Mouse (Mus musculus): ENCODE data around the gene Gapdhs. TPM values are rescaled to one million over a fixed set of nuclear protein-coding genes. Genes with fewer than 3 reads are reported as not detected.
A peak's percentile ranks its signal among the peaks of the same experiment; 100 is the strongest.
"Not testable (repeated sequence)": the region's sequence is repeated elsewhere in the genome, so short reads cannot be mapped to it uniquely, and the experiment has no call there.

Gene Gapdhs
- polyA plus RNA-seq, 1 experiment from 2014 or later: 0.59 TPM

DNA sequence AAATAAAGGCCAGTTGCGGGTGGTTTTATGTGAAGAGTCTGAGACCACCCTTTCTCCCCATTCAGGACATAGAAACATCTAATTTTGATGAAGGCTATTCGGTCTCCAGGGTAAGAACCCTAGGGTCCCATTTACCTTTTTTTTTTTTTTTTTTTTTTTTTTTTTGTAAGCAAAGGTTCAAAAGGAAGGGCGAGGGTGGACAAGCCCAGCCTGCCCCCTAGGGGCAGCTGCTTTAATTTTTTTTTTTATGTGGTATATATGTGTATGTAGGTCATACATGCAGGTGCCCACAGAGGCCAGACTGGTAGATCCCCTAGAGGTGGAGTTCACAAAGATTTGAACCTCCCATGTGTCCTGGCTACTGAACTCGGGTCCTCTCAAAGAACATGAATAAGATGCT lies 22.9 kb upstream of the Gapdhs start:
- peaks cover 19% of the 10 kb centered on the region for H3K27me3 ChIP-seq (replicated peaks; ENCODE audit: low read depth, poor library complexity, severe bottlenecking)
- WGBS: 85% methylated on average over 4 of the region's 4 CpGs
- DNase-seq (ENCODE audit: low spot score): no peak
- no peaks in the 10 kb centered on the region for H3K9me3 ChIP-seq
- no peaks in the 10 kb centered on the region for H3K36me3 ChIP-seq (replicated peaks)
- H3K27ac ChIP-seq (replicated peaks): no peak overlapping the region
- H3K4me3 ChIP-seq: no peak overlapping the region
- peaks cover 8% of the 10 kb centered on the region; the same call in 1 of the 2 replicates for H3K4me1 ChIP-seq

DNA sequence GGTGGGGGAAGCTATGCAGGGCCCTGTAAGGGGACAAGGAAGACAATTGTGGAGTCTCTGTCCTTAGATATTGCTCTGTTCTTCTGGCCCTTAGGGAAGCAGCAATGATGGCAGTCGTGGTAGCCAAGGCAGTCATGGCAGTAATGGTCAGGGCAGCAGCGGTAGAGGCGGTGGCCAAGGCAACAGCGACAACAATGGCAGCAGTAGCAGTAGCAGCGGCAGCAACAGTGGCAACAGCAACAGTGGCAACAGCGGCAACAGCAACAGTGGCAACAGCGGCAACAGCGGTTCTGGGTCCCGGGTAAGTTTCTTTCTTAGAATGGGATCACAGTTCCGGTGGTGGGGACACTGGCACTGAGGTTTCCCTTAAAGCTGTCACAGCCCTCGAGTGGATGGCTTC lies 21.7 kb upstream of the Gapdhs start:
- 45% methylated on average over 11 of the region's 11 CpGs for WGBS
- no peaks in the 10 kb centered on the region for H3K36me3 ChIP-seq (replicated peaks)
- no peaks in the 10 kb centered on the region for H3K9me3 ChIP-seq
- peaks cover 19% of the 10 kb centered on the region for H3K27me3 ChIP-seq (replicated peaks; ENCODE audit: low read depth, poor library complexity, severe bottlenecking)
- DNase-seq (ENCODE audit: low spot score): no peak
- no peak overlapping the region for H3K27ac ChIP-seq (replicated peaks)
- H3K4me3 ChIP-seq: peak overlapping the region; percentile 21; the same call in 1 of the 2 replicates
- peaks cover 8% of the 10 kb centered on the region; the same call in 1 of the 2 replicates for H3K4me1 ChIP-seq

DNA sequence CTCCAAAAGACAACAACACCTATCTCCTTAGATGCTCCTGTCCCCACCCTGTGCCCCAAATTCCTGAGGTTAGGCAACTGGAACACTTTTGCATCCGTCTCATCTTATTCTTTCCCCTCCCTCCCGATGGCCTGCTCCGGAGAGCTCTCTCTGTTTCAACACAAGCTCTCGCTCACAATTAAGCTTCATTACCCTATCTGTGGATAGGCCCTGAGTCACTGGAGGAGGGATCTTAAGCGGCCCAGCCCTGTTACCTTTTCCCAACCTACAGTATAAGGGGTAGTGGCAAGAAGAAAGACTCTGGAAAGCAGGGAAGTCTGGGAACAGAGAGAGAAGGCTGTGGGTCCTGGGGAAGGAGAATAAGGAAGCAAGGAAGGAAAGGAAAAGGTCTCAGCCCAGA lies 20.0 kb upstream of the Gapdhs start, which contains the start of gene Dmkn:
Gene Dmkn, plus strand, starts transcription at position 301 of the 400 bp plus-strand sequence.
- DNase-seq (ENCODE audit: low spot score): no peak
- H3K27ac ChIP-seq (replicated peaks): no peak within 1 kb of the TSS
- H3K36me3 ChIP-seq (replicated peaks): no peaks in the 10 kb centered on the region
- H3K4me1 ChIP-seq: peaks cover 8% of the 10 kb centered on the region; the same call in 1 of the 2 replicates
- 37% methylated on average over 5 of the region's 5 CpGs for WGBS
- H3K27me3 ChIP-seq (replicated peaks; ENCODE audit: low read depth, poor library complexity, severe bottlenecking): peaks cover 19% of the 10 kb centered on the region
- no peaks in the 10 kb centered on the region for H3K9me3 ChIP-seq
- H3K4me3 ChIP-seq: no peak within 1 kb of the TSS

DNA sequence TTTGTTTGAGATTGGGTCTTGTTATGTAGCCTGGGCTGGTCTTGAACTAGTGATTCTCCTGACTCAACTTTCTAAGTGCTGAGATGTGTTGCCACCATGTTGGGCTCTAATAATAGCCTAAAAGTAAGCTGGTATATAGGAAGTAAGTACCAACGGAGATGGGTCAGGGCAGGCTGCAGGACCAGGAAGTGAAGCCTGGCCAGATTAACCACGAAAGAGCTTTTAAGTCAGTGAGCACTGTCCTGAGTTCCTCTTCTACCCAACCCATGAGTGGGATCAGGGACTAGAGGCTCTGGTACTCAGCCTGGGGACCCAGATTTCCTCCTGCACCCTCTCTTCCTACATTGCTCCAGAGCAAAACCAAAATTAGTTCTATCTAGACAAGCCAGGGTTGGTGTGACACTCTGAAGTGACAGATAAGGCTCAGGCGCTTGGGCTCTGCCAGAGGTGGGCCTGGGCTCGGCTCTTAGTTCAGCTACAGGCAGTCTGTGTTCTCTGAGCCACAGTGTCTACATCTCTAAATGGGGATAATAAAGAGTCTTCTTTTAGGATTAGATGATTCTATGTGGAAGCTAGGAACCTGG lies 18.4 kb upstream of the Gapdhs start:
- DNase-seq (ENCODE audit: low spot score): no peak
- Histone ChIP-seq H3K9me3 (no peaks in the 10 kb centered on the region), H3K27me3 (replicated peaks; ENCODE audit: low read depth, poor library complexity, severe bottlenecking) (peaks cover 19% of the 10 kb centered on the region), H3K4me3 (no peak overlapping the region), H3K27ac (replicated peaks) (no peak overlapping the region), H3K4me1 (peaks cover 8% of the 10 kb centered on the region; the same call in 1 of the 2 replicates), H3K36me3 (replicated peaks) (peaks cover 1% of the 10 kb centered on the region; the same call in 1 of the 2 replicates)
- 80% methylated on average over 4 of the region's 4 CpGs for WGBS

DNA sequence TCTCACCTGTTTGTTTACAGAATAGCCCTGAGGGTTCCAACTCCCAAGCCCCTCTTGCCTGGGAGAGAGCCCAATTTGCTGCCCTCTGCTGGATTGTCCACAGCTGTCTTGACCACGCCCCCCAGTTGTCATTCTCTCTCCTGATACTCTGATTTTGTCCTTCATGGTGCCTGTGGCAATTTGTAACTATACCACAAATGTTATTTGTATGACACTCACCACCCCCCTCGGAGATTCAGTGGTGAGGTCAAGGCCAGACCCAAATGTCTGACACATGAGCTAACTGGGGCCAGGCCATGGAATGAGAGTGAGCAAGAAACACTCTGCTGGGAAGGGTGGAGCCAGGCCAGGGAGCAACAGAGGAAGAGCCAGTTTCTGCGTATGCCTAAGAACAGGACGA lies 15.4 kb upstream of the Gapdhs start:
- Histone ChIP-seq H3K9me3 (peaks cover 10% of the 10 kb centered on the region; the same call in 1 of the 2 replicates), H3K4me3 (no peak overlapping the region), H3K27me3 (replicated peaks; ENCODE audit: low read depth, poor library complexity, severe bottlenecking) (peaks cover 4% of the 10 kb centered on the region), H3K36me3 (replicated peaks) (peaks cover 26% of the 10 kb centered on the region), H3K4me1 (no peaks in the 10 kb centered on the region), H3K27ac (replicated peaks) (no peak overlapping the region)
- WGBS: 39% methylated on average over 4 of the region's 4 CpGs
- DNase-seq (ENCODE audit: low spot score): peak; percentile 47

DNA sequence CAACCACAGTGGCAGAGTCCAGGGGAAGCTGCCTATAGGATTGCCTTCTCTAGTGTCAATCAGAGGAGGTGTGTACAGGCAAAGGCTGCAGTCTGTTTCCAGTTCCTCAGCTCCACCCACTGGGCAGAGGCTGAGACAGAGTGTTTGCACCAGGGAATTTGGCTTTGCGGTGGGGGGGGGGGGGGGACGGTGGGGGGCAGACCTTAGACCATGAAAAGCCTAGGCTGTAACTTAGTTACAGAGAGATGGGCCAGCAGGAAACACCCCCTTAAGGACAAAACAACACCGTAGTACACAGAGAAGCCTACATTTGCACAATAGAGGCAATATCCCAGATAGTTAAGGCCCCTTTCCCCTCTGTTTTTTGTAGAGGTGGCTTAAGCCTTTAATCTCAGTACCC lies 13.5 kb upstream of the Gapdhs start:
- Histone ChIP-seq H3K4me1 (no peaks in the 10 kb centered on the region), H3K27me3 (replicated peaks; ENCODE audit: low read depth, poor library complexity, severe bottlenecking) (no peaks in the 10 kb centered on the region)
- 60% methylated on average over 3 of the region's 3 CpGs for WGBS

DNA sequence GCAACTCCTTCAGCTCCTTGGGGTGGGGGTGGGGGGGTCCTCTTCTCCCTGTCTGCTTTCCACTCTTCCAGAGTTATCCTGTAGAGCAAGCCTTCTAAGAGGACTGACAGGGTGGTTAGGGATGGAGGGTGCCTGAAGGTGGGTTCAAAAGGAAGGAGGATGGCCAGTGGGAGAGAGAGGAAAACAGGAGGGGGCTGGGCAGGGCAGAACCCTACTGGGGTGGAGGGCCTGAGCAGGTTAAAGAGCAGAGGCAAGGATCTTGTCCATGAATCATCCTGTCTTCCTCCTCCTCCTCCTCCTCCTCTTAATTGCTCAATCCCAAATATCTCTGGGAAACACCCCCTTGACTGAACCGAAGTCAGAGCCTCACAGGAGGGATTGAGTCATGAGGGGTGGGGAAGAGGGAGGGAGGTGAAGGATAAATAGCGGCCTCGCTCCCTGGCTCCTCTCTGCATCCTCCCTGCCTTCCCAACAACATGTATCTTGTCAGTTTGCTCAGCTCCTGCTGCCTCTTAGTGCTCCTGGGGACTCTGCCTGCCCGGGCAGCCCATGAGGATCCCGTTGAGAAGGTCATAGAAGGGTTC lies 7.7 kb upstream of the Gapdhs start, which contains the start of gene Sbsn:
Gene Sbsn, plus strand, starts transcription at position 386 of the 584 bp plus-strand sequence.
- WGBS: 79% methylated on average over 4 of the region's 5 CpGs
- H3K36me3 ChIP-seq (replicated peaks): peaks cover 33% of the 10 kb centered on the region
- no peak within 1 kb of the TSS for H3K27ac ChIP-seq (replicated peaks)
- H3K4me1 ChIP-seq: peaks cover 9% of the 10 kb centered on the region; the same call in 1 of the 2 replicates
- H3K27me3 ChIP-seq (replicated peaks; ENCODE audit: low read depth, poor library complexity, severe bottlenecking): no peaks in the 10 kb centered on the region
- DNase-seq (ENCODE audit: low spot score): no peak
- H3K4me3 ChIP-seq: no peak within 1 kb of the TSS
- peaks cover 10% of the 10 kb centered on the region; the same call in 1 of the 2 replicates for H3K9me3 ChIP-seq

More for the DNA sequence above, 13.5 kb upstream of the Gapdhs start:
- Histone ChIP-seq H3K4me3 (no peak overlapping the region), H3K9me3 (peaks cover 10% of the 10 kb centered on the region; the same call in 1 of the 2 replicates), H3K27ac (replicated peaks) (no peak overlapping the region), H3K36me3 (replicated peaks) (peaks cover 26% of the 10 kb centered on the region)
- DNase-seq (ENCODE audit: low spot score): no peak

DNA sequence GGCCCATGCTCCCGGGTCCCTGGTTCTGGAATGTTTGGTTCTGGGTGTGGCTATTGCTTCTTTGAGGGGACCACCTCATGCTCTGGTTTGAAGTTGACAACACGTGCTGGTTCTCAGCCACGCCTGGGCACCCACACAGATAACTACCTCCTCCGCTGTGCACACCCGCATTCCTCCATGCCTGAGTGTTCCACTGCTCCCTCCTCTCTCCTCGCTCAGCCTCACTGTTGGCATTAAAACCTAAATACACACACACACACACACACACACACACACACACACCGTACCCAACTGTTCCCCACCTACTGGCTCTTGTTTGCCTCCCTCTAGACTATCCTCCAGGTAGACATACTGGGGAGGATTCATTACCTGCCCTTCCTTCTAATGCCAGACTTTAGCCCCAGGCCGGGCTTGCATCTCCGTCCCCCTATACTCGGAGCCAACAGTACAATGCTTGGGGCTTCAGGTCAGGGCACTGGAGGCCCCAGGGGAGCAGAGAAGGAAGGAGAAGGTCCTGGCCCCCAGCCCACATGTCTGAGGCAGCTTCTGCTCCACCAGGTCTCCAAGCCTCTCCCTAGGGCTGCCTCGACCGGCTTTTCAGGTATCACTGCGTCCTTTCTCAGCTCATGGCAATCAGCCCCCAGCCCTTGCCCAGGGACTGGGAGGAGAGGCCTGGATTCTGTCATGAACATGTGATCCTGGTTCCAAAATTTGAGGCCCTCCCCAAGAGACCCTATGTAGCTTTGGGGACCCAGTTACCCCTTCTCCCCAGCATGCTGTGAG lies 6.5 kb upstream of the Gapdhs start:
- no peak for DNase-seq (ENCODE audit: low spot score)
- no peak overlapping the region for H3K27ac ChIP-seq (replicated peaks)
- H3K27me3 ChIP-seq (replicated peaks; ENCODE audit: low read depth, poor library complexity, severe bottlenecking): no peaks in the 10 kb centered on the region
- peaks cover 9% of the 10 kb centered on the region; the same call in 1 of the 2 replicates for H3K4me1 ChIP-seq
- peaks cover 6% of the 10 kb centered on the region; the same call in 1 of the 2 replicates for H3K9me3 ChIP-seq
- 83% methylated on average over 13 of the region's 13 CpGs for WGBS
- H3K36me3 ChIP-seq (replicated peaks): peaks cover 21% of the 10 kb centered on the region
- no peak overlapping the region for H3K4me3 ChIP-seq

DNA sequence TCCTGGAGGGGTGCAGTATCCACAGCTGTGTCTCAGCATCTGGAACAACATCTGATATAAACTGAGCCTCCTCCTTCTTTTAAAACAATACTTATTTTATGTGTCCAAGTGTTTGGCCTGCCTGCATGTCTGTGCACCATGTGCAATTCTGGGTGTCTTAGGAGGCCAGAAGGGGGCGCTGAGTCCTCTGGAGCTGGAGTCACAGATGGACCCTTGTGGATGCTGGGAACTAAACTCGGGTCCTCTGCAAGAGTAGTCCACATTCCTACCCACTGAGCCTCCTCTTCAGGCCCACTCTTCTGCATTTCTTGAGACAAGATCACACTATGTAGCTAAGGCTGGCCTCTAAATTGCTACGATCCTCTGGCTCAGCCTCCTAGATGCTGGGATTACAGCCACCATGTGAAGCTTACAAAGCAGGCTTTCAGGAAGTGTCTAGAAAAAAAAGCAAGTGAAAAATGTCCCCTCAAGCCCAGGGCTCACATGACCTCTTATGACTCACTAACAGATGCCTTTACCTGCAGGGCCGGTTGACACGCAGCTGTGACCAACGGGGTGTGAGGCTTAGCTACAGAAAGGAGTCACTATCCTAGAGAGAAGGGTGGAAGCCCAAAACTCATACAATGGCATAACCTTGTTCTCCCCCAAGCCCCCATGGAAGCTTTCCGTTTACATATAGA lies 4.2 kb upstream of the Gapdhs start:
- Histone ChIP-seq H3K36me3 (replicated peaks) (peaks cover 14% of the 10 kb centered on the region; the same call in 1 of the 2 replicates), H3K4me1 (peaks cover 9% of the 10 kb centered on the region; the same call in 1 of the 2 replicates), H3K27me3 (replicated peaks; ENCODE audit: low read depth, poor library complexity, severe bottlenecking) (no peaks in the 10 kb centered on the region), H3K27ac (replicated peaks) (no peak overlapping the region), H3K4me3 (no peak overlapping the region), H3K9me3 (no peaks in the 10 kb centered on the region)
- DNase-seq (ENCODE audit: low spot score): no peak
- 88% methylated on average over 7 of the region's 7 CpGs for WGBS

DNA sequence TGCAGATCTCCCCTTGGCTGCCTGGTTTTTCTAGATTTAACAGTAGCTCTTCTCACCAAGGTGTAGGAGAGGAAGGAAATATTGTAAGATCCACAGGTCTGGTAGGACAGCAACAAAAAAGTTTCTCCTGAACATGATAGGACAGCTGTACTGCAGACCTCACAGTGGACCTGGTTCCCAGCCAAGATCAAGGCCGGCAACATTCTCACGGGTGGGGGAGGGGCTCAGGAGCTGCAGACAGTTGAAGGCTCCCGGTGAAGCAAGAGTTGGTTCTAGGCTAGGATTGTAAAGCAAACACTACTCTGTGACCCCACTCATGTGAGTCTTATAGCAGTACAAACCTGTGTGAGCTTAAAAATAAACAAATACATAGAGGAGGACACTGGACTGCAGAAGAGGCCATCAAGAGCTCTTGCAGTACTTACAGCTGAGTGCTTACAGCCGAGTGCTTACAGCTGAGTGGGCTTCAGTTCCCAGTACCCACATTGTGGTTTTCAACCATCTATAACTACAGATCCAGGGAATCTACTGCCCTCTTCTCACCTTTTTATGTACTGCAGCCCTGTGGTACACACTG lies 629 bp upstream of the Gapdhs start:
- H3K9me3 ChIP-seq: no peaks in the 10 kb centered on the region
- H3K36me3 ChIP-seq (replicated peaks): peaks cover 23% of the 10 kb centered on the region
- no peak for DNase-seq (ENCODE audit: low spot score)
- H3K27ac ChIP-seq (replicated peaks): no peak overlapping the region
- H3K27me3 ChIP-seq (replicated peaks; ENCODE audit: low read depth, poor library complexity, severe bottlenecking): no peaks in the 10 kb centered on the region
- 60% methylated on average over 4 of the region's 4 CpGs for WGBS
- no peaks in the 10 kb centered on the region for H3K4me1 ChIP-seq
- H3K4me3 ChIP-seq: no peak overlapping the region

DNA sequence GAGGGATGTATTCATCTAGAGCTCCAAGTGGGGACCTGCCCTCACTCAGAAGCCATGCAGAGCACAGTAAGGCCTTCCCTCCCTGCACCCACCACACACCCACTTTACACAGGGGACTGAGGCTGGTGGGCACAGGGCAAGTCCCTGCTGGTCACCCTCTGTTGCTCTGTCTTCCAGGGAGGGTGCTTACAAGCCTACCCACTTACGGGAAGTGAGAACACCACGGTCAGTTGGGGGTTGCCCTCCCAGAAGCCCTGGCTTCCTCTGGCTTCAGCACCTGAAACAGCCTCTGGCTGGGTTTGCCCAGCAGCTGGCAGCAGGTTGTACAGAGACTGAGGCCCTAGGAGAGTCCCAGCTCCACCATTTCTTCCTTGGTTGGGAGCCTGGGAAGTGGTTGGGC lies 911 bp downstream of the Gapdhs start:
- H3K4me1 ChIP-seq; H3K4me3 ChIP-seq; DNase-seq (ENCODE audit: low spot score); H3K27ac ChIP-seq (replicated peaks); H3K9me3 ChIP-seq; H3K27me3 ChIP-seq (replicated peaks; ENCODE audit: low read depth, poor library complexity, severe bottlenecking): not testable (repeated sequence)
- WGBS: 90% methylated on average over 2 of the region's 2 CpGs
- H3K36me3 ChIP-seq (replicated peaks): peaks cover 30% of the 10 kb centered on the region

DNA sequence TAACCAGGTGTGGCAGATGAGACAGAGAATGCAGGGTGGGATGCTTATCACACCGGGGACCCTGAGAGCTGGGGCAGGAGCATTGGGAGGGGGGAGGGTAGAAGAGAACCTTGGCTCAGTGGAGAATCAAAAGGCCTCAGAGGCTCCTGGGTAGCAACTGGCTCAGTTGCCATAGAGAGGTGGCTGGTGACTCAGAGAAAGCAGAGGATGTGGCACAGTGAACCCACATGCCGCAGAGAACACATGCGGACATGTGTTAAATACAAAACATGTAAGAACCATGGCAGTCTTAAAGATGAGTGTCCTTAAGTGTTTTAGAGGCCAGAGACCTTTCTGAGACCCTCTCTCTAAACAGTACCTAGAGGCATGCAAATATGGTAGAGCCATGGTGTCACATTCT lies 7.3 kb downstream of the Gapdhs start:
- Histone ChIP-seq H3K27ac (replicated peaks) (no peak overlapping the region), H3K36me3 (replicated peaks) (peaks cover 79% of the 10 kb centered on the region), H3K27me3 (replicated peaks; ENCODE audit: low read depth, poor library complexity, severe bottlenecking) (no peaks in the 10 kb centered on the region), H3K9me3 (no peaks in the 10 kb centered on the region), H3K4me1 (no peaks in the 10 kb centered on the region), H3K4me3 (no peak overlapping the region)
- WGBS: 89% methylated on average over 3 of the region's 3 CpGs
- DNase-seq (ENCODE audit: low spot score): no peak
